Mouse (Mus musculus): ENCODE data around the gene Ctf1. TPM values are rescaled to one million over a fixed set of nuclear protein-coding genes. Genes with fewer than 3 reads are reported as not detected.

Gene Ctf1
- polyA plus RNA-seq, 1 experiment from 2014 or later: 11.4 TPM

GRCm38 (mm10) chr7:127707045-127707956 is 5.2 kb upstream of the Ctf1 start:
- Histone ChIP-seq H3K36me3 (ENCODE audit: control insufficient read depth, insufficient read depth, low read length) (peaks cover 16% of the 10 kb centered on the region), H3K9me3 (ENCODE audit: control insufficient read depth, low read length) (no peaks in the 10 kb centered on the region; the same call in 1 of the 2 replicates), H3K4me1 (replicated peaks; ENCODE audit: control insufficient read depth, insufficient read depth, low read length) (peaks cover 28% of the 10 kb centered on the region), H3K27me3 (ENCODE audit: control insufficient read depth, insufficient read depth, low read depth, low read length) (no peaks in the 10 kb centered on the region), H3K4me2 (ENCODE audit: low read depth, low read length) (peak overlapping the region; percentile 92), H3K27ac (ENCODE audit: low read length) (peak overlapping the region; percentile 99), H3K4me3 (ENCODE audit: low read length) (peak overlapping the region; percentile 81), H3K9ac (ENCODE audit: low read length) (peak overlapping the region; percentile 87)
- ATAC-seq (ENCODE audit: low read depth): 0 out of 2 replicates have a peak, but pooled peaks have one; percentile 0
- WGBS: 28% methylated on average over 22 of the region's 22 CpGs

DNA sequence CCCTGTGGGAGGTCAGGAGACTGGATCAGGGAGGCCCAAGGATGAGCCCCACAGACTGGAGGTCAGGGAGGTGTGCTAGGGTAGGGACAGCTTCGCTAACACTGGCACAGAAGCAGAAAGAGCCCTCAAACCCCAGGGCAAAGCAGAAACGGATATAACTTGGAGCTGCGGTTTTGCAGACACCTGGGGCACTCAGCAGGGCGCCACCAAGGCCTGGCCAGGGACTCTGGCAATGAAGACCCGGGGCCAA is 4.7 kb upstream of the Ctf1 start:
- WGBS: 0% methylated on average over 5 of the region's 5 CpGs
- no peak for ATAC-seq (ENCODE audit: low read depth)
- Histone ChIP-seq H3K36me3 (ENCODE audit: control insufficient read depth, insufficient read depth, low read length) (peaks cover 15% of the 10 kb centered on the region), H3K9ac (ENCODE audit: low read length) (peak overlapping the region; percentile 87), H3K4me2 (ENCODE audit: low read depth, low read length) (peak overlapping the region; percentile 92), H3K9me3 (ENCODE audit: control insufficient read depth, low read length) (no peaks in the 10 kb centered on the region; the same call in 1 of the 2 replicates), H3K27ac (ENCODE audit: low read length) (peak overlapping the region; percentile 99), H3K27me3 (ENCODE audit: control insufficient read depth, insufficient read depth, low read depth, low read length) (no peaks in the 10 kb centered on the region), H3K4me1 (replicated peaks; ENCODE audit: control insufficient read depth, insufficient read depth, low read length) (peaks cover 29% of the 10 kb centered on the region), H3K4me3 (ENCODE audit: low read length) (peak overlapping the region; percentile 81)

GRCm38 (mm10) chr7:127708207-127709078 is 4.1 kb upstream of the Ctf1 start, which contains the start of gene Bcl7c:
Bcl7c (minus strand) TSS chr7:127708933.
- H3K4me1 ChIP-seq (replicated peaks; ENCODE audit: control insufficient read depth, insufficient read depth, low read length): peaks cover 32% of the 10 kb centered on the region
- H3K4me3 ChIP-seq (ENCODE audit: low read length): peak within 1 kb of the TSS; percentile 81
- H3K4me2 ChIP-seq (ENCODE audit: low read depth, low read length): peak within 1 kb of the TSS; percentile 92
- peak; percentile 86 for ATAC-seq (ENCODE audit: low read depth)
- no peaks in the 10 kb centered on the region for H3K9me3 ChIP-seq (ENCODE audit: control insufficient read depth, low read length)
- no peaks in the 10 kb centered on the region for H3K27me3 ChIP-seq (ENCODE audit: control insufficient read depth, insufficient read depth, low read depth, low read length)
- peaks cover 10% of the 10 kb centered on the region for H3K36me3 ChIP-seq (ENCODE audit: control insufficient read depth, insufficient read depth, low read length)
- H3K27ac ChIP-seq (ENCODE audit: low read length): peak within 1 kb of the TSS; percentile 99
- H3K9ac ChIP-seq (ENCODE audit: low read length): peak within 1 kb of the TSS; percentile 87
- under 1% methylated on average over 66 of the region's 90 CpGs for WGBS

GRCm38 (mm10) chr7:127709261-127709979 is 3.1 kb upstream of the Ctf1 start:
- Histone ChIP-seq H3K4me2 (ENCODE audit: low read depth, low read length) (peak overlapping the region; percentile 92), H3K4me3 (ENCODE audit: low read length) (peak overlapping the region; percentile 81), H3K36me3 (ENCODE audit: control insufficient read depth, insufficient read depth, low read length) (peaks cover 3% of the 10 kb centered on the region), H3K9me3 (ENCODE audit: control insufficient read depth, low read length) (no peaks in the 10 kb centered on the region), H3K4me1 (replicated peaks; ENCODE audit: control insufficient read depth, insufficient read depth, low read length) (peaks cover 33% of the 10 kb centered on the region), H3K9ac (ENCODE audit: low read length) (peak overlapping the region; percentile 87), H3K27ac (ENCODE audit: low read length) (peak overlapping the region; percentile 99), H3K27me3 (ENCODE audit: control insufficient read depth, insufficient read depth, low read depth, low read length) (no peaks in the 10 kb centered on the region)
- no peak for ATAC-seq (ENCODE audit: low read depth)
- 56% methylated on average over 5 of the region's 5 CpGs for WGBS

DNA sequence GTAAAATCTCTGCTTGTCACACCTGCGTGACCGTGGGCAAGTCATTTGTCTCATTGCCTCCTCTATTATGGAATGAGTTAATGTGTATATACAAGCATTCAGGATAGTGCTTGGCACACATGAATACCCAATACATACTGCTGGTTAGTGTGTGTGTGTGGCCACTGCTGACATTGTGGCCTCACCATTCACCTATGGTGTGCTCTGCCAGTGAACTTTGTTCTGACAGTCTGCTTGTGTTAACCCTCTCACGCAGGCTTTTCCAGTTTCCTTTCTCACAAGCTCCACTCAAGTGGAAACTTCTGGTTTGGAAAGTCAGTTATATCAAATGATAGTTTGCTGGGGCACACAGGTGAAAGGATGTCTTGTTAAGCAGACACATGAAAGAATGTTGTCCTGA is 1.5 kb upstream of the Ctf1 start:
- Histone ChIP-seq H3K36me3 (ENCODE audit: control insufficient read depth, insufficient read depth, low read length) (no peaks in the 10 kb centered on the region; the same call in 1 of the 2 replicates), H3K27me3 (ENCODE audit: control insufficient read depth, insufficient read depth, low read depth, low read length) (no peaks in the 10 kb centered on the region), H3K4me2 (ENCODE audit: low read depth, low read length) (no peak overlapping the region), H3K9ac (ENCODE audit: low read length) (no peak overlapping the region), H3K27ac (ENCODE audit: low read length) (no peak overlapping the region; the same call in 1 of the 2 replicates), H3K4me3 (ENCODE audit: low read length) (no peak overlapping the region), H3K4me1 (replicated peaks; ENCODE audit: control insufficient read depth, insufficient read depth, low read length) (peaks cover 33% of the 10 kb centered on the region), H3K9me3 (ENCODE audit: control insufficient read depth, low read length) (no peaks in the 10 kb centered on the region)
- 77% methylated on average over 3 of the region's 3 CpGs for WGBS
- no peak for ATAC-seq (ENCODE audit: low read depth)

DNA sequence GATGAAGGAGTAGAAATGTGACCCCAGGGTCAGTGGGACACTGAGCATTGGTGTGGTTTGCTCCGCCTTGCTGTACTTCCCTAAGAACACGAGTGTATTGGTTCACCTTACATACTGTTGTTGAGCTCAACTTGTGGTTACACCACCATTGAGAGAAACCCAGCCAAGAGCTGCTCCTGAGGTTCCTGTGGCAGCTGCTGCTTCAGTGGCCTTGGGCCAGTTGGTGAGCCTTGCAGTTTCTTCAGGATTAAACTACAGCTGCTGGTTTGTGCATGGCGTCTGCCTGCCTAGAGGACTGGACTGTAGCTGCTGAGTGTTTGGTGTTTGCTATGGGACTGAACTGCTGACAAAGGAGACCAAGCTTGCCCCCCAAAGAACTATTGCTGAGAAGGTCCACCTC is 1.1 kb upstream of the Ctf1 start:
- Histone ChIP-seq H3K9me3 (ENCODE audit: control insufficient read depth, low read length) (no peaks in the 10 kb centered on the region), H3K4me2 (ENCODE audit: low read depth, low read length) (no peak overlapping the region), H3K27ac (ENCODE audit: low read length) (peak overlapping the region; percentile 93), H3K27me3 (ENCODE audit: control insufficient read depth, insufficient read depth, low read depth, low read length) (no peaks in the 10 kb centered on the region), H3K4me3 (ENCODE audit: low read length) (no peak overlapping the region), H3K36me3 (ENCODE audit: control insufficient read depth, insufficient read depth, low read length) (no peaks in the 10 kb centered on the region), H3K4me1 (replicated peaks; ENCODE audit: control insufficient read depth, insufficient read depth, low read length) (peaks cover 33% of the 10 kb centered on the region), H3K9ac (ENCODE audit: low read length) (no peak overlapping the region)
- 53% methylated on average over 3 of the region's 3 CpGs for WGBS
- no peak for ATAC-seq (ENCODE audit: low read depth)

- ATAC-seq (ENCODE audit: low read depth): no peak
- no peaks in the 10 kb centered on the region for H3K27me3 ChIP-seq (ENCODE audit: control insufficient read depth, insufficient read depth, low read depth, low read length)
- H3K4me2 ChIP-seq (ENCODE audit: low read depth, low read length): no peak overlapping the region
- H3K9ac ChIP-seq (ENCODE audit: low read length): no peak overlapping the region
- H3K9me3 ChIP-seq (ENCODE audit: control insufficient read depth, low read length): no peaks in the 10 kb centered on the region
- no peaks in the 10 kb centered on the region for H3K36me3 ChIP-seq (ENCODE audit: control insufficient read depth, insufficient read depth, low read length)
- WGBS: 81% methylated on average over 4 of the region's 4 CpGs
- no peak overlapping the region for H3K27ac ChIP-seq (ENCODE audit: low read length)
- H3K4me1 ChIP-seq (replicated peaks; ENCODE audit: control insufficient read depth, insufficient read depth, low read length): peaks cover 24% of the 10 kb centered on the region
- H3K4me3 ChIP-seq (ENCODE audit: low read length): no peak overlapping the region
Observed at GRCm38 (mm10) chr7:127714816-127715215, 2.3 kb downstream of the Ctf1 start.

DNA sequence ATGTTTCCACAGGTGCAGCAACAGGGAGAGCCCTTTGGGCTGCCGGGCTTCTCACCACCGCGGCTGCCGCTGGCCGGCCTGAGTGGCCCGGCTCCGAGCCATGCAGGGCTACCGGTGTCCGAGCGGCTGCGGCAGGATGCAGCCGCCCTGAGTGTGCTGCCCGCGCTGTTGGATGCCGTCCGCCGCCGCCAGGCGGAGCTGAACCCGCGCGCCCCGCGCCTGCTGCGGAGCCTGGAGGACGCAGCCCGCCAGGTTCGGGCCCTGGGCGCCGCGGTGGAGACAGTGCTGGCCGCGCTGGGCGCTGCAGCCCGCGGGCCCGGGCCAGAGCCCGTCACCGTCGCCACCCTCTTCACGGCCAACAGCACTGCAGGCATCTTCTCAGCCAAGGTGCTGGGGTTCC is 4.5 kb downstream of the Ctf1 start:
- peak; percentile 54 for ATAC-seq (ENCODE audit: low read depth)

More for the DNA sequence above, 4.5 kb downstream of the Ctf1 start:
- Histone ChIP-seq H3K4me1 (replicated peaks; ENCODE audit: control insufficient read depth, insufficient read depth, low read length) (peaks cover 17% of the 10 kb centered on the region), H3K4me2 (ENCODE audit: low read depth, low read length) (peak overlapping the region; percentile 78), H3K36me3 (ENCODE audit: control insufficient read depth, insufficient read depth, low read length) (no peaks in the 10 kb centered on the region), H3K9ac (ENCODE audit: low read length) (peak overlapping the region; percentile 71), H3K27me3 (ENCODE audit: control insufficient read depth, insufficient read depth, low read depth, low read length) (no peaks in the 10 kb centered on the region), H3K9me3 (ENCODE audit: control insufficient read depth, low read length) (no peaks in the 10 kb centered on the region), H3K27ac (ENCODE audit: low read length) (no peak overlapping the region), H3K4me3 (ENCODE audit: low read length) (peak overlapping the region; percentile 46)
- WGBS: 3% methylated on average over 36 of the region's 41 CpGs
